Mouse (Mus musculus): ENCODE data around the gene Phf11b. TPM values are rescaled to one million over a fixed set of nuclear protein-coding genes. Genes with fewer than 3 reads are reported as not detected.

Gene Phf11b
- polyA plus RNA-seq, 1 experiment, result 36.1 TPM

Other genes with a start within 250 kb of the Phf11b start
- gene 1700129C05Rik, start 198.5 kb downstream of the Phf11b start, polyA plus RNA-seq (2012; ENCODE audit: insufficient read depth, insufficient read length, missing spikeins), result not detected in 2 replicates
- gene Gm5142, start 162.6 kb downstream of the Phf11b start, polyA plus RNA-seq (2012; ENCODE audit: insufficient read depth, insufficient read length, missing spikeins), result not detected in 2 replicates
- 16.4 and 16.7 TPM in 2 replicates for gene Rcbtb1, start 140.1 kb downstream of the Phf11b start, polyA plus RNA-seq (2012; ENCODE audit: insufficient read depth, insufficient read length, missing spikeins)
- 1.3 TPM in 1 of 2 replicates, not detected in the other for gene Gm6904, start 81.1 kb downstream of the Phf11b start, polyA plus RNA-seq (2012; ENCODE audit: insufficient read depth, insufficient read length, missing spikeins)
- gene Phf11a, start 43.8 kb downstream of the Phf11b start, polyA plus RNA-seq (2012; ENCODE audit: insufficient read depth, insufficient read length, missing spikeins), result 7.0 and 7.1 TPM in 2 replicates
- gene Phf11d, start 24.1 kb upstream of the Phf11b start, polyA plus RNA-seq (2012; ENCODE audit: insufficient read depth, insufficient read length, missing spikeins), result 42.3 and 47.9 TPM in 2 replicates
- gene Phf11c, start 54.0 kb upstream of the Phf11b start, polyA plus RNA-seq (2012; ENCODE audit: insufficient read depth, insufficient read length, missing spikeins), result 2.2 and 2.4 TPM in 2 replicates
- gene Setdb2, start 99.5 kb upstream of the Phf11b start, polyA plus RNA-seq (2012; ENCODE audit: insufficient read depth, insufficient read length, missing spikeins), result 12.5 and 14.4 TPM in 2 replicates
- gene Cab39l, start 99.6 kb upstream of the Phf11b start, polyA plus RNA-seq (2012; ENCODE audit: insufficient read depth, insufficient read length, missing spikeins), result 26.9 and 32.4 TPM in 2 replicates